Mouse (Mus musculus) B cell, adult (primary cell): ENCODE measurements around the gene Polr2l. TPM values are rescaled to one million over a fixed set of nuclear protein-coding genes. Genes with fewer than 3 reads are reported as not detected.

Experiments
- total RNA-seq: library from RNA; stranded (reverse); gene quantifications from 4 replicates; pipeline ENCODE4 v1.2.4, GENCODE M21; 2023; ENCODE audit not compliant: inconsistent age

Polr2l gene
- total RNA-seq, result 16.3 to 21.7 TPM (median 16.8 TPM) in 4 replicates

GRCm38 (mm10) chr7:141475011-141475804 lies at the start of gene Polr2l, which contains the start of gene Tspan4:
Gene Polr2l (minus strand): TSS chr7:141475132.
Gene Tspan4 (plus strand): TSS chr7:141475240.

GRCm38 (mm10) chr7:141467230-141468030 lies 7.5 kb downstream of the Polr2l start, which contains the start of gene Cd151:
Gene Cd151 (plus strand): TSS chr7:141467392.

GRCm38 (mm10) chr7:141460391-141461113 lies 14.4 kb downstream of the Polr2l start, which contains the start of gene Cracr2b:
Gene Cracr2b (plus strand): TSS chr7:141461094.

DNA sequence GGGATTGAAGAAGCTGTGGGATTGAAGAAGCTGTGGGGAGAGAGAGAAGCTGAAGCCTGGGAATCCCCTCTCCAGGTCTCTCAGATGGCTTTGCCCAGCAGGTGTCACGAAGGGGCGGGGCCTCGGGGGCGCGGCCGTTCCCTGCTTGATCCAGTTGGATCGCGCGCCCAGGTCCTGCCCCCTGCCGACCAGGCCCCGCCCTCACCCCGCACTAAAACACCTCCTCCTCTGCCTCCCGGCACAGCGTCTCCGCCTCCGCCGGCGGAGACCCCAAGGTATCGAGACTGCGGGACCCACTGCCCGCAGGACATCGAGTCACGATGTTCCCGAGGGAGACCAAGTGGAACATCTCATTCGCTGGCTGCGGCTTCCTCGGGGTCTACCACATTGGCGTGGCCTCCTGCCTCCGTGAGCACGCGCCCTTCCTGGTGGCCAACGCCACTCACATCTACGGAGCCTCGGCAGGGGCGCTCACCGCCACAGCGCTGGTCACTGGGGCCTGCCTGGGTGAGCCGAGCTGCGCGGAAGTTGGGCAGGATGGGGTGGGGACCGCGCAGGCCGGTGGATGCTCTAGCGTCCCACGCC lies 19.9 kb downstream of the Polr2l start, which contains the start of gene Pnpla2:
TSS of gene Pnpla2 (plus strand) at position 232 of the 585 bp plus-strand sequence.

GRCm38 (mm10) chr7:141447110-141447991 lies 27.6 kb downstream of the Polr2l start, which contains the start of gene Rplp2:
Gene Rplp2 (plus strand): TSS chr7:141447370.

DNA sequence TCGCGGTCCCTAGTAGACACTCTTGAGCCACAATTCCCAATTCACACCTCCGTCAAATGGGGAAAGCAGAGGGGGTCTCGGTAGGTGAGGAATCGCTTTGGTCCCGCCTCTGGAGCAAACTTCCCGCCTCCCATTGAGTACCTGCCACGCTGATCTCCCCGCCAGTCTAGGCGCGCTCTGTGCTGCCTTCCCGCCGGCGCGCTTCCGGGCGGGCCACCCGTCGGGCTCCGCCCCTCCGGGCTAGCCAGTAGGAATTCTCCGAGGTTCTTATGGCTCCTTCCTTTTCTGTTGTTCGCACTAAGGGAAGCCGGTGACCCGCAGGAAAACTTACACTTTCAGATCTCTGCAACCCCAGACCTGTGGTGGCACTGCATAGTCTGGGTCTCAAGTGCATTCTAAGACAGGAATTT lies 31.1 kb downstream of the Polr2l start, which contains the start of gene Pidd1:
TSS of gene Pidd1 (minus strand) at position 198 of the 410 bp plus-strand sequence.

DNA sequence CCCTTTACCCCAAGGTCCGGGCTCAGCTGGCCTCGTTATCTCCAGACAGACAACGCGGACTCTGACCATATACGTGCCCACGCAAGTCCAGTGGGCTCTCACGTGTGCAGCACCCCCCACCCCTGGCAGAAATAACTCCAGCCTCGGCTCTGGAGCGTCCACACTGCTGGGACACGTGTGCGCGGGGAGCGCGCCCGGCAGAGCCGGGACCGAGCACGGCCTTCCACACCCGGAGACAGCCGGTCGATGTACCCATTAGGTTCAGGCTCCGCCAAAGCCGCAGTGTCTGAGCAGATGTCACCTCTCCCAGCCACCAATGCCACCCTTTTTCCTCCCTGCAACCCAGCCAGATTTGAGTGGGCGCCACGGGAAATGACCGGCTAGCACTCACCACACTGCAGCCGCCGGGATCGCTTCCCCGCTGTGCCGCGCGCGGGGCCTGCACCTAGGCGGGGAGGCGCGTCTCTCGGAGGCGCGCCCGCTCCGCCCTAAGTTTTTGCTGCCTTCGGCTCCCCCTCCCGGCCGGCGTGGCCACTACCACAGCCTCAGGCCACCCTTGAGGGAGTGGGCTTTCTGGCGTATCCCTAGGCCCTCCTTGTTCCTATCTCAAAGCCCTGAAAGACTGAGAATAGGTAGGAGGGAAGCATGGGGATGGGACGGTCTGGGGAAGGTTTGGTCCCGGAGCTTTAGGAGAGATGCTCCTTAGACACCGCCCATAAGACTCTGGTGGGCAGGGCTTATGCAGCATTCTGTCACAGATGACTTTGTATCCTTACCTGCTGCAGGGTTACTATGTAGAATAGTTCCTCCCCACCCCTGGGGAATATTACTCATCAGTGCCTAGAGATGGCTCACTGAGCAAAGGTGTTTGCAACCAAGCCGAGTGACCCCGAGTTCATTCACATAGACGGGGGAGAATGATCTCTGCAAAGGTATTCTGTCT lies 37.5 kb downstream of the Polr2l start, which contains the start of gene Slc25a22:
TSS of gene Slc25a22 (minus strand) at position 715 of the 943 bp plus-strand sequence.

DNA sequence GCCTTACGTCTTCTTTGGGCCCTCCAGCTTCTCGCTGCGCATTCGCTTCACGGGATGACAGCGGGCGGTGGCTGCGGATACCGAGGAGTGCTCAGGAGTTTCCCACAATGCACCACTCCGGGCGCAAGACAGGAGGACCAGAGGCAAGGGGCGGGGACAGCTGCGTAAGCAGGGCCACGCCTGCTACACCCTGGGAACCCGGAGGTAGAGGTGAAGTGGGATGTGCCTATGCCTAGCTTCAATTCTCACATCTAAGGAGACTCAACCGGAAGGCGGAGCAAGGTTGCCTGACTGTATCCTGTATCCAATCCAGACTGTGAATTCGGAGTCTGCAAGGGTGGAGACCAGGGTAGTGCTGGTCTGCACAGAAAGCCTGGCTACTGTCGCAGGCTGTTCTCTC lies 45.6 kb downstream of the Polr2l start, which contains the start of gene Cend1:
TSS of gene Cend1 (minus strand) at position 182 of the 400 bp plus-strand sequence.

Other genes starting within 250 kb of the Polr2l start
- 136 to 148 TPM (median 141 TPM) in 4 replicates for gene Phrf1, start 246.3 kb downstream of the Polr2l start, total RNA-seq
- 32.3 to 66.0 TPM (median 40.5 TPM) in 4 replicates for gene Irf7, start 208.7 kb downstream of the Polr2l start, total RNA-seq
- not detected in 4 replicates for gene Cdhr5, start 198.3 kb downstream of the Polr2l start, total RNA-seq
- not detected in 4 replicates for gene Sct, start 196.0 kb downstream of the Polr2l start, total RNA-seq
- not detected in 4 replicates for gene Drd4, start 183.1 kb downstream of the Polr2l start, total RNA-seq
- gene Deaf1, start 147.4 kb downstream of the Polr2l start, total RNA-seq, result 33.9 to 38.7 TPM (median 37.0 TPM) in 4 replicates
- 14.7 to 20.5 TPM (median 19.9 TPM) in 4 replicates for gene Tmem80, start 147.4 kb downstream of the Polr2l start, total RNA-seq
- gene Eps8l2, start 136.3 kb downstream of the Polr2l start, total RNA-seq, result 1.2 TPM in 1 of 4 replicates, not detected in the others
- 139 to 149 TPM (median 140 TPM) in 4 replicates for gene Taldo1, start 82.9 kb downstream of the Polr2l start, total RNA-seq
- 34.1 to 35.8 TPM (median 34.8 TPM) in 4 replicates for gene Gatd1, start 61.0 kb downstream of the Polr2l start, total RNA-seq
- not detected in 4 replicates for gene Cend1, start 45.6 kb downstream of the Polr2l start, total RNA-seq
- 44.4 to 46.9 TPM (median 46.3 TPM) in 4 replicates for gene Slc25a22, start 37.2 kb downstream of the Polr2l start, total RNA-seq
- gene Pidd1, start 31.1 kb downstream of the Polr2l start, total RNA-seq, result 5.6 to 6.9 TPM (median 6.6 TPM) in 4 replicates
- 2,310 to 2,622 TPM (median 2,359 TPM) in 4 replicates for gene Rplp2, start 27.8 kb downstream of the Polr2l start, total RNA-seq
- 49.9 to 60.8 TPM (median 54.8 TPM) in 4 replicates for gene Pnpla2, start 19.9 kb downstream of the Polr2l start, total RNA-seq
- gene Cracr2b, start 14.0 kb downstream of the Polr2l start, total RNA-seq, result not detected in 4 replicates
- 8.1 to 14.8 TPM (median 10.3 TPM) in 4 replicates for gene Cd151, start 7.7 kb downstream of the Polr2l start, total RNA-seq
- 2.1 to 4.1 TPM (median 3.3 TPM) in 4 replicates for gene Tspan4, start 108 bp upstream of the Polr2l start, total RNA-seq
- gene Chid1, start 64.7 kb upstream of the Polr2l start, total RNA-seq, result 21.3 to 25.0 TPM (median 22.2 TPM) in 4 replicates
- gene Ap2a2, start 87.0 kb upstream of the Polr2l start, total RNA-seq, result 37.2 to 43.5 TPM (median 39.6 TPM) in 4 replicates
- not detected in 4 replicates for gene Muc6, start 180.2 kb upstream of the Polr2l start, total RNA-seq
- not detected in 4 replicates for gene Muc2, start 215.2 kb upstream of the Polr2l start, total RNA-seq